Mouse (Mus musculus) layer of hippocampus, adult 9-11 months (tissue): ENCODE data around the gene Ltb.

Source experiments
- DNase-seq: peaks from one replicate; pipeline ENCODE4 v3.0.0; 2022

Ltb gene

GRCm38 (mm10) chr17:35194844-35195630, 798 bp downstream of the Ltb start:
- no peak for DNase-seq

- DNase-seq = peak; percentile 72
These were observed 1.5 kb downstream of the Ltb start for GRCm38 (mm10) chr17:35195631-35196320.

GRCm38 (mm10) chr17:35196321-35196641, 2.0 kb downstream of the Ltb start:
- DNase-seq = no peak

- DNase-seq = no peak
These were observed 2.9 kb downstream of the Ltb start for GRCm38 (mm10) chr17:35197126-35197525.

- DNase-seq = no peak
These were observed 3.8 kb downstream of the Ltb start for GRCm38 (mm10) chr17:35198029-35198428.

GRCm38 (mm10) chr17:35198946-35199345, 4.7 kb downstream of the Ltb start:
- no peak for DNase-seq

GRCm38 (mm10) chr17:35200398-35200797, 6.2 kb downstream of the Ltb start:
- DNase-seq = peak; percentile 34

GRCm38 (mm10) chr17:35201128-35201527, 6.9 kb downstream of the Ltb start:
- no peak for DNase-seq

GRCm38 (mm10) chr17:35201787-35202186, 7.5 kb downstream of the Ltb start, which contains the start of gene Tnf:
Tnf (minus strand) TSS chr17:35202007.
- no peak for DNase-seq

- no peak for DNase-seq
These were observed 8.2 kb downstream of the Ltb start for GRCm38 (mm10) chr17:35202442-35202841.

GRCm38 (mm10) chr17:35204494-35205379, 10.5 kb downstream of the Ltb start, which contains the start of gene Lta:
Lta (minus strand) TSS chr17:35205351.
- no peak for DNase-seq

- no peak for DNase-seq
These were observed 11.1 kb downstream of the Ltb start for GRCm38 (mm10) chr17:35205380-35205769.

GRCm38 (mm10) chr17:35209785-35210535, 15.7 kb downstream of the Ltb start:
- DNase-seq = no peak

GRCm38 (mm10) chr17:35210593-35210992, 16.4 kb downstream of the Ltb start:
- no peak for DNase-seq

GRCm38 (mm10) chr17:35213071-35213470, 18.8 kb downstream of the Ltb start:
- no peak for DNase-seq

- no peak for DNase-seq
These were observed 24.4 kb downstream of the Ltb start for GRCm38 (mm10) chr17:35218516-35219193.

- DNase-seq = no peak
These were observed 25.4 kb downstream of the Ltb start for GRCm38 (mm10) chr17:35219601-35220041.

GRCm38 (mm10) chr17:35220156-35220952, 26.1 kb downstream of the Ltb start, which contains the start of gene Gm16181:
Gm16181 (plus strand) TSS chr17:35220834.
- DNase-seq = no peak

GRCm38 (mm10) chr17:35222299-35222698, 28.1 kb downstream of the Ltb start:
- DNase-seq = no peak

- DNase-seq = no peak
These were observed 30.4 kb downstream of the Ltb start for GRCm38 (mm10) chr17:35224641-35225040.

GRCm38 (mm10) chr17:35225456-35225855, 31.2 kb downstream of the Ltb start:
- no peak for DNase-seq
